ENCODE assay signal across 7 mouse cellular contexts in the genomic region with DNA sequence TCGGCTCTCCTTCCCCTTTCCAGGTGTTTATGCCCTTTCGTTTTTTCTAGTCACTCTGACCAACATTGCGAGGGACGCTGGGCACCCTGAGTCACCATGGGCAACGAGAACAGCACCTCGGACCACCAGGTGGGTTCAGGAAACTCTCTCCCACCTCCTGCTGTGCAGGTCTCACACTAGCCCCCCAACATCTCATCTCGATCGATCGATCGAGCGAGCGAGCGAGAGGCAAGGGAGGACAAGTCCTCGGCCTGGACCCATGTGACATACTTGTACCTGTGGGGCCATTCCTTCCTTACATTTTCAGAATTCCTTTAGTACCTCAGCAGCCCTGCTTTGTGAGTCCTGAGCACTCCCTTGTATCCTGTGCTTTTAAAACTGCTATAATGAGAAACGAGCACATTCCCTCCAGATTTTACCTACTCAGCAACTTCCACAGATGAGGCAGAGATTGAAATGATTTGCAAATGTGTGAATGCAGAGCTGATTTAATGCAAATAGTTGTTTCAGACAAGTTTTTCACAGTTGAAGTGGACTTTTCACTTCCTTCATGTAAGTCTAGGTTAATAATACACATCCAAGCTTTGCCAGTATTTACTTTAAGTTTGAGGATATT. TPM values are rescaled to one million over a fixed set of nuclear protein-coding genes. Genes with fewer than 3 reads are reported as not detected.
DNase-seq lines count a peak whose midpoint lies in the region; ATAC-seq and TF ChIP-seq lines count a peak whose summit lies in the region.

Gene Tacc2, plus strand, starts transcription at position 51 of the 616 bp plus-strand sequence.

- H3K27me3 ChIP-seq in E14TG2a.4 (ENCODE audit: insufficient read depth, low read length), result peaks cover 13% of the 10 kb centered on the region
- H3K27me3 ChIP-seq in hindbrain, postnatal 0 days (ENCODE audit: insufficient read depth, low read length), result no peaks in the 10 kb centered on the region
- no peaks in the 10 kb centered on the region for H3K27me3 ChIP-seq in liver, embryonic 16.5 days (ENCODE audit: control insufficient read depth, insufficient read depth, low read depth, low read length)

- no peaks in the 10 kb centered on the region for H3K36me3 ChIP-seq in E14TG2a.4 (ENCODE audit: insufficient read depth, low read length)
- no peaks in the 10 kb centered on the region for H3K36me3 ChIP-seq in hindbrain, postnatal 0 days (ENCODE audit: insufficient read depth, low read length)
- no peaks in the 10 kb centered on the region for H3K36me3 ChIP-seq in liver, embryonic 16.5 days (ENCODE audit: control insufficient read depth, insufficient read depth)

- no peak for ATAC-seq in hindbrain, postnatal 0 days
- ATAC-seq in liver, embryonic 16.5 days (ENCODE audit: low read depth), result no peak

- no peaks in the 10 kb centered on the region for H3K9me3 ChIP-seq in E14TG2a.4 (ENCODE audit: low read length)
- H3K9me3 ChIP-seq in hindbrain, postnatal 0 days (ENCODE audit: low read length), result no peaks in the 10 kb centered on the region
- no peaks in the 10 kb centered on the region for H3K9me3 ChIP-seq in liver, embryonic 16.5 days (replicated peaks; ENCODE audit: control insufficient read depth, low read length)

- no peak within 1 kb of the TSS for H3K9ac ChIP-seq in hindbrain, postnatal 0 days (replicated peaks; ENCODE audit: low read length)
- no peak within 1 kb of the TSS for H3K9ac ChIP-seq in liver, embryonic 16.5 days (ENCODE audit: low read depth, low read length)

- H3K27ac ChIP-seq in hindbrain, postnatal 0 days, result no peak within 1 kb of the TSS
- H3K27ac ChIP-seq in liver, embryonic 16.5 days (ENCODE audit: low read length), result no peak within 1 kb of the TSS

- 53% methylated on average over 15 of the region's 15 CpGs for WGBS in hindbrain, postnatal 0 days
- 34% methylated on average over 15 of the region's 15 CpGs for WGBS in liver, embryonic 16.5 days (ENCODE audit: insufficient replicate concordance)

- TF ChIP-seq CTCF in E14TG2a.4 (conservative IDR thresholded peaks at IDR 0.05; ENCODE audit: low read length), result no peak
- TF ChIP-seq CTCF in hindbrain, postnatal 0 days (IDR thresholded peaks at IDR 0.05; ENCODE audit: low read depth), result no peak

- peak within 1 kb of the TSS; percentile 7; the same call in 1 of the 2 replicates for H3K4me3 ChIP-seq in E14TG2a.4 (replicated peaks; ENCODE audit: low read length)
- H3K4me3 ChIP-seq in hindbrain, postnatal 0 days (ENCODE audit: low read length), result no peak within 1 kb of the TSS
- H3K4me3 ChIP-seq in liver, embryonic 16.5 days (ENCODE audit: low read depth, low read length), result peak within 1 kb of the TSS; percentile 35

- H3K4me2 ChIP-seq in hindbrain, postnatal 0 days (ENCODE audit: low read depth, low read length), result peak within 1 kb of the TSS; percentile 38
- peak within 1 kb of the TSS; percentile 54 for H3K4me2 ChIP-seq in liver, embryonic 16.5 days (ENCODE audit: low read depth, low read length)

- DNase-seq in R1 (ENCODE audit: low read depth, low spot score), result peak; percentile 14
- DNase-seq in gastrocnemius, adult 18-20 months (ENCODE audit: low spot score), result no peak
- DNase-seq in hindbrain, postnatal 0 days (ENCODE audit: low spot score), result no peak
- no peak for DNase-seq in urinary bladder, postnatal 14 days (ENCODE audit: low spot score)
- no peak for DNase-seq in spleen, postnatal 4 days (ENCODE audit: low spot score in 2 of 2)

- H3K4me1 ChIP-seq in E14TG2a.4 (replicated peaks; ENCODE audit: low read depth, low read length), result peaks cover 31% of the 10 kb centered on the region
- no peaks in the 10 kb centered on the region for H3K4me1 ChIP-seq in hindbrain, postnatal 0 days (ENCODE audit: insufficient read depth, low read length)
- H3K4me1 ChIP-seq in liver, embryonic 16.5 days (ENCODE audit: control insufficient read depth, low read depth, low read length), result no peaks in the 10 kb centered on the region; the same call in none of the 2 replicates

RNA-seq across cellular contexts. Expression of gene Tacc2, which starts in this region (rescaled TPM):
- 100 to 1,000 TPM; 414 to 460 TPM for total RNA-seq in gastrocnemius, adult 18-20 months (2021)
- 37.9 and 38.4 TPM in 2 replicates for total RNA-seq in hindbrain, postnatal 0 days (2014; rRNA removed)
- polyA plus RNA-seq in hindbrain, postnatal 0 days (2015; fragmentation: Nextera tagmentation; extraction: Ambion mirVana), result 46.0 and 51.8 TPM in 2 replicates
- 2.2 and 3.3 TPM in 2 replicates for polyA plus RNA-seq in liver, embryonic 16.5 days (2015; fragmentation: Nextera tagmentation; extraction: Ambion mirVana)

Comparison
In these comparisons a context has a peak if more than half of its experiments do, and no peak if none do; other contexts are left out.
1. RNA of gene Tacc2 (total RNA-seq): 414 to 460 TPM in gastrocnemius, adult 18-20 months; 37.9 to 38.4 TPM in hindbrain, postnatal 0 days; every median in the first group is over 10 times any median in the second.
2. RNA of gene Tacc2 (polyA plus RNA-seq): 46.0 to 51.8 TPM in hindbrain, postnatal 0 days; 2.2 to 3.3 TPM in liver, embryonic 16.5 days; every median in the first group is over 10 times any median in the second.